Mouse (Mus musculus): ENCODE results near the gene Fhl3. TPM values are rescaled to one million over a fixed set of nuclear protein-coding genes. Genes with fewer than 3 reads are reported as not detected.
"Not testable (repeated sequence)": the region's sequence is repeated elsewhere in the genome, so short reads cannot be mapped to it uniquely, and the experiment has no call there.

Gene Fhl3
- total and polyA plus RNA-seq, 2 experiments from 2014 or later: 2.0 to 6.9 TPM

GRCm38 (mm10) chr4:124708518-124709477 lies 8.3 kb downstream of the Fhl3 start:
- H3K27ac ChIP-seq (ENCODE audit: low read depth, low read length): no peak overlapping the region; the same call in 1 of the 2 replicates
- 0 out of 2 replicates have a peak, but pooled peaks cover 3% of the 10 kb centered on the region for H3K4me1 ChIP-seq (ENCODE audit: insufficient read depth, low read length)
- H3K4me2 ChIP-seq (ENCODE audit: low read depth, low read length, poor library complexity, severe bottlenecking): peak overlapping the region; percentile 50
- H3K36me3 ChIP-seq (ENCODE audit: insufficient read depth, low read length): no peaks in the 10 kb centered on the region
- no peaks in the 10 kb centered on the region for H3K9me3 ChIP-seq (ENCODE audit: low read length)
- peak; percentile 31; the same call in 1 of the 2 replicates for ATAC-seq (ENCODE audit: low FRiP score)
- peak overlapping the region; percentile 31 for H3K4me3 ChIP-seq (ENCODE audit: low read depth, low read length)
- H3K27me3 ChIP-seq (ENCODE audit: insufficient read depth, low read length): no peaks in the 10 kb centered on the region
- peak overlapping the region; percentile 44; the same call in 1 of the 2 replicates for H3K9ac ChIP-seq (replicated peaks; ENCODE audit: low read length, poor library complexity, severe bottlenecking)
- WGBS: 3% methylated on average over 41 of the region's 41 CpGs
- peak; percentile 64 for DNase-seq (ENCODE audit: low spot score)
- TF ChIP-seq CTCF (IDR thresholded peaks at IDR 0.05): peak; percentile 16; the same call in 1 of the 2 replicates

DNA sequence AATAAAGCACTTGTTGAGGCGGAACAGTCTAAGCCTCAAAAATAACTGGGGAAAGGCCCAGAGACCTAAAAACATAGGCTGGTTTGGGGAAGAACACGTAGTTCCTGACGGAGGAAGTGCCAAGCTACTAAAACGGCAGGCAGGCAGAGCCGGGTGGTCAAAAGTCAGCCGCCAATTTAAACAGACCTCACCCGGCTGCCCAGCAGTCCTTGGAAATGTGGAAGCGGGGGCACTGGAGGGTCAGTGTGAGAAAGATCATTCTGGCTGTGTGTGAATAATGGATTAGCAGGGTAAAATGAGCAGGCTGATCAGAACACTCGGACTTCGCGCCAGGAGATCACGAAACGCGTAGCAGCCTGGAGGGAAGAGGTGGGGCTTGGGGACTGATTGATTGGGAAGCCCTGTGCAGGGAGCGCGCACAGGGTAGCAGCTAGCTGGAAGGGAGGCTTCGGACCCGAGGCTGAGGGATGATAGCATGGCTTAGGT lies 9.5 kb downstream of the Fhl3 start:
- Histone ChIP-seq H3K27ac (ENCODE audit: low read depth, low read length) (no peak overlapping the region), H3K4me2 (ENCODE audit: low read depth, low read length, poor library complexity, severe bottlenecking) (peak overlapping the region; percentile 32; the same call in 1 of the 2 replicates), H3K4me1 (ENCODE audit: insufficient read depth, low read length) (0 out of 2 replicates have a peak, but pooled peaks cover 3% of the 10 kb centered on the region), H3K27me3 (ENCODE audit: insufficient read depth, low read length) (no peaks in the 10 kb centered on the region), H3K36me3 (ENCODE audit: insufficient read depth, low read length) (no peaks in the 10 kb centered on the region), H3K9me3 (ENCODE audit: low read length) (no peaks in the 10 kb centered on the region), H3K4me3 (ENCODE audit: low read depth, low read length) (no peak overlapping the region), H3K9ac (replicated peaks; ENCODE audit: low read length, poor library complexity, severe bottlenecking) (no peak overlapping the region)
- DNase-seq (ENCODE audit: low spot score) (no peak), ATAC-seq (ENCODE audit: low FRiP score) (no peak)
- 3% methylated on average over 18 of the region's 18 CpGs for WGBS
- no peak for TF ChIP-seq CTCF (IDR thresholded peaks at IDR 0.05)

GRCm38 (mm10) chr4:124710776-124711291 lies 10.3 kb downstream of the Fhl3 start:
- H3K4me1 ChIP-seq (ENCODE audit: insufficient read depth, low read length): peaks cover 10% of the 10 kb centered on the region
- no peaks in the 10 kb centered on the region for H3K9me3 ChIP-seq (ENCODE audit: low read length)
- H3K4me3 ChIP-seq (ENCODE audit: low read depth, low read length): no peak overlapping the region
- no peak overlapping the region for H3K9ac ChIP-seq (replicated peaks; ENCODE audit: low read length, poor library complexity, severe bottlenecking)
- H3K36me3 ChIP-seq (ENCODE audit: insufficient read depth, low read length): 0 out of 2 replicates have a peak, but pooled peaks cover under 1% of the 10 kb centered on the region
- ATAC-seq (ENCODE audit: low FRiP score): no peak
- H3K27ac ChIP-seq (ENCODE audit: low read depth, low read length): no peak overlapping the region
- no peak overlapping the region for H3K4me2 ChIP-seq (ENCODE audit: low read depth, low read length, poor library complexity, severe bottlenecking)
- peak; percentile 63 for DNase-seq (ENCODE audit: low spot score)
- TF ChIP-seq CTCF (IDR thresholded peaks at IDR 0.05): peak; percentile 75
- no peaks in the 10 kb centered on the region for H3K27me3 ChIP-seq (ENCODE audit: insufficient read depth, low read length)
- WGBS: 9% methylated on average over 5 of the region's 5 CpGs

DNA sequence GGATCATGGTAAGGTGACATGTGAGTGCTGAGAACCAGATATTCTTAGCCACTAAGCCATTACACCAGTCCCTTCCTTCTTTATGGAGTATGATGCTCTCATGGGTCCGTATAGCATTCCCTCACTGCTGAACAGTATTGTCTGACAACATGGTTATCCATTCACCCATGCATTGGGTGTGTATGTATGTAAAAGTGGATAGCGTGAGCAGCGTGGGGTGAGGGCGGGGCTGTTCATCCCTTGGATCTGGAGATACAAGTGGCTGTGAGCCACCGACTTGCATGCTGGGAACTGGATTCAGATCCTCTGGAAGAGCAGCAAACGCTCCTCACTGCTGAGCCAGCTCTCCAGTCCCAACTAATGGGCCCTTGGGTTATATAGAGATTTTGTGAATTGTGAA lies 12.1 kb downstream of the Fhl3 start:
- TF ChIP-seq CTCF (IDR thresholded peaks at IDR 0.05): no peak
- WGBS: 87% methylated on average over 6 of the region's 6 CpGs
- H3K9ac ChIP-seq (replicated peaks; ENCODE audit: low read length, poor library complexity, severe bottlenecking): no peak overlapping the region
- H3K9me3 ChIP-seq (ENCODE audit: low read length): no peaks in the 10 kb centered on the region
- no peak overlapping the region for H3K4me2 ChIP-seq (ENCODE audit: low read depth, low read length, poor library complexity, severe bottlenecking)
- H3K36me3 ChIP-seq (ENCODE audit: insufficient read depth, low read length): peaks cover 8% of the 10 kb centered on the region; the same call in 1 of the 2 replicates
- DNase-seq (ENCODE audit: low spot score) (no peak), ATAC-seq (ENCODE audit: low FRiP score) (no peak)
- no peak overlapping the region for H3K4me3 ChIP-seq (ENCODE audit: low read depth, low read length)
- H3K27me3 ChIP-seq (ENCODE audit: insufficient read depth, low read length): no peaks in the 10 kb centered on the region
- H3K27ac ChIP-seq (ENCODE audit: low read depth, low read length): no peak overlapping the region
- H3K4me1 ChIP-seq (ENCODE audit: insufficient read depth, low read length): peaks cover 10% of the 10 kb centered on the region

- WGBS: 74% methylated on average over 5 of the region's 5 CpGs
- not testable (repeated sequence) for H3K9me3 ChIP-seq (ENCODE audit: low read length); H3K27ac ChIP-seq (ENCODE audit: low read depth, low read length); DNase-seq (ENCODE audit: low spot score); H3K9ac ChIP-seq (replicated peaks; ENCODE audit: low read length, poor library complexity, severe bottlenecking); H3K4me3 ChIP-seq (ENCODE audit: low read depth, low read length); H3K27me3 ChIP-seq (ENCODE audit: insufficient read depth, low read length); H3K4me1 ChIP-seq (ENCODE audit: insufficient read depth, low read length); ATAC-seq (ENCODE audit: low FRiP score); H3K4me2 ChIP-seq (ENCODE audit: low read depth, low read length, poor library complexity, severe bottlenecking)
- peaks cover 18% of the 10 kb centered on the region for H3K36me3 ChIP-seq (ENCODE audit: insufficient read depth, low read length)
Observed at GRCm38 (mm10) chr4:124713850-124714249, 13.3 kb downstream of the Fhl3 start.

Measured in midbrain, postnatal 0 days (tissue).